Mouse (Mus musculus) lung, adult 2 months (tissue): ENCODE measurements around the gene Capn3. TPM values are rescaled to one million over a fixed set of nuclear protein-coding genes. Genes with fewer than 3 reads are reported as not detected.

Experiments used
- DNase-seq: peaks from one replicate; pipeline ENCODE4 v3.0.0; 2022
- H3K4me1 ChIP-seq: fragments of 200-500 bp; 2 replicates; pipeline ENCODE4 v1.6.1; 2011; ENCODE audit warnings: low read length; ENCODE audit not compliant: control insufficient read depth, insufficient read depth
- H3K4me3 ChIP-seq: fragments of 200-500 bp; replicated peaks from 2 replicates; pipeline ENCODE3; 2011; ENCODE audit warnings: low read depth, mild to moderate bottlenecking, control low read depth, low read length; ENCODE audit errors: extremely low read depth
- CTCF ChIP-seq: fragments of 200-500 bp; IDR thresholded peaks from 2 replicates; pipeline ENCODE4 v1.5.1; 2011; ENCODE audit warnings: mild to moderate bottlenecking, low read length, control low read depth; ENCODE audit not compliant: insufficient read depth
- POLR2A ChIP-seq: fragments of 200-500 bp; IDR thresholded peaks from 2 replicates; pipeline ENCODE4 v1.6.1; 2011; ENCODE audit warnings: low read depth, mild to moderate bottlenecking, control low read depth, low read length, borderline replicate concordance; ENCODE audit errors: extremely low read depth
- WGBS: fragments of 180-500 bp; shearing (Covaris S2); methylation state at CpG from one replicate; pipeline ENCODE4 v1.1.7; 2018; 5-methylcytosine and 5-hydroxymethylcytosine counted together
- polyA plus RNA-seq: library from polyadenylated mRNA; depleted of rRNA; stranded (reverse); fragments of >200 nt; gene quantifications from 2 replicates; pipeline ENCODE4 v1.2.3, GENCODE M21; 2012

Gene Capn3
- polyA plus RNA-seq, 1 experiment: 3.5 TPM

DNA sequence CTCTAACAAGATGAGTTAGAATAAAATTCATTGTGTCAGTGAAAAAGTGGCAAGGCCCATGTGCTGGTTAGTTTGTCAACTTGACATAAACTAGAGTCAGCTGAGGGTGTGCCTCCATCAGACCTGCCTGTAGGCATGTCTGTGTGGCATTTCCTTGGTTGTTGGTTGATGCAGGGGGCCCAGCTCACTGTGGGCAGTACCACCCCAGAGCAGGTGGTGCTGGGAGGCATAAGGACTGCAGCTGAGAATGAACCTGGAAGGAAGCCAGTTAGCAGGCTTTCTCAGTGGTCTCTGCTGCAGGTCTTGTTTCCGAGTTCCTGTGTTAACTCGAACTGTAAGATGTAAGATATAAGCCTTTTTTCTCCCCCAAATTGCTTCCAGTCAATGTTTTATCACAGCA is 832 bp upstream of the Capn3 start:
- TF ChIP-seq POLR2A (no peak), CTCF (no peak)
- H3K4me3 ChIP-seq: no peak overlapping the region
- H3K4me1 ChIP-seq: no peaks in the 10 kb centered on the region
- DNase-seq: no peak
- WGBS: 65% methylated on average over 2 of the region's 2 CpGs

- no peak overlapping the region for H3K4me3 ChIP-seq
- DNase-seq: no peak
- 78% methylated on average over 4 of the region's 4 CpGs for WGBS
- no peaks in the 10 kb centered on the region for H3K4me1 ChIP-seq
- TF ChIP-seq POLR2A: no peak
- TF ChIP-seq CTCF: no peak
Observed at GRCm38 (mm10) chr2:120460216-120460615, 4.4 kb downstream of the Capn3 start.

DNA sequence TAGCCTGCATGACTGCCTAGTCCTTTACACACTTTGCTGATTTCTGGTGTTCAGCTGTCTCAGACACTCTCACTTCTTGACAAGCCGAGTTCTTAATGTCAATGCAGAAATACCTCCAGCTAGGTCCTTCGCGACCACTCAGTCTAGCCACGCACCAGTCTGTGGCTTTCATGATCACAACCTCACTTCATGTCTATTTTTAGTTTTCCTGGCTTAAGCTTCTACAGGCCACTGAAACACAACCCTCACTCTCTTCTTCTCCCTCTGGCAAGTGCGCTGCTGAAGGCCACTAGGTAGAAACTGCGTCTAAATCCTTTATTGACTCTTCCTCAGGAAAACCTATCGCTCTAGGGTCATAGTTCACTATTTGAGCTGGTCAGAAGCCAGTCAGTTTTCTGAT is 7.5 kb downstream of the Capn3 start:
- Histone ChIP-seq H3K4me3 (no peak overlapping the region), H3K4me1 (no peaks in the 10 kb centered on the region)
- WGBS: 65% methylated on average over 7 of the region's 7 CpGs
- DNase-seq: no peak
- TF ChIP-seq POLR2A (no peak), CTCF (no peak)

GRCm38 (mm10) chr2:120464091-120464490 is 8.3 kb downstream of the Capn3 start:
- no peaks in the 10 kb centered on the region for H3K4me1 ChIP-seq
- TF ChIP-seq POLR2A (no peak), CTCF (no peak)
- no peak for DNase-seq
- 59% methylated on average over 8 of the region's 8 CpGs for WGBS
- no peak overlapping the region for H3K4me3 ChIP-seq

DNA sequence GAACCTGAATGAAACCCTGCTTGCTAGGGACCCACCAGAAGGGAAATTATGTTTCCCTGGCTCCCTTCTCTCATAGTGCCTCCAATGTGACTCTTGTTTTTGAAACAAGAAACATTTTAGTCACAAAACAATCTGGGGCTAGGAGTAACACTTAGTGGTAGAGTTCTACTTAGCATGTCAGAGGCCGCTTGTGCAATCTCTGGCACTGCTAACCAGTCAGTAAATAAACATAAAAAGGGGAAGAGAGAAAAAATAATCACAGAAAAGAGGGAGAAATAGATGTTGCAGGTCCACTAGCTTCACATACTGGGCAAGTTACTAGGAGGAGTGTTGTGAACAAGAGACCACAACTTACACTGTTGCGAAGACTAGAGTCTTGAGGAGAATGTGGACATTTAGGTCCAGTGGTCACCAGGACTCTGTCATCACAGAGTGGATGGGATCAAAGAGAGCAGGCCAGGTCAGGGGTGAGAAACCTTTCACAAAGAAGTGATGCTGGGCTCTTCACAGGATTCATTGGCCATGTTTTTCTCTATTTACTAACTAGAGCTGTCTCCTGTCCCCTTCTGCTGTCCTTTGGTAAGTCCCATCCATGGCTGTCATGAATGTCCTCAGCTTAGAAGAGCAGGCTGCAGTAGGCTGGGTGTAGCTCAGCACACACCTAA is 9.0 kb downstream of the Capn3 start:
- DNase-seq: peak; percentile 20
- 61% methylated on average over 2 of the region's 2 CpGs for WGBS
- TF ChIP-seq CTCF: no peak
- no peak for TF ChIP-seq POLR2A
- Histone ChIP-seq H3K4me1 (no peaks in the 10 kb centered on the region), H3K4me3 (no peak overlapping the region)

- WGBS: 79% methylated on average over 5 of the region's 5 CpGs
- Histone ChIP-seq H3K4me1 (no peaks in the 10 kb centered on the region), H3K4me3 (no peak overlapping the region)
- no peak for DNase-seq
- TF ChIP-seq CTCF (no peak), POLR2A (no peak)
Observed at GRCm38 (mm10) chr2:120465397-120465785, 9.6 kb downstream of the Capn3 start.

DNA sequence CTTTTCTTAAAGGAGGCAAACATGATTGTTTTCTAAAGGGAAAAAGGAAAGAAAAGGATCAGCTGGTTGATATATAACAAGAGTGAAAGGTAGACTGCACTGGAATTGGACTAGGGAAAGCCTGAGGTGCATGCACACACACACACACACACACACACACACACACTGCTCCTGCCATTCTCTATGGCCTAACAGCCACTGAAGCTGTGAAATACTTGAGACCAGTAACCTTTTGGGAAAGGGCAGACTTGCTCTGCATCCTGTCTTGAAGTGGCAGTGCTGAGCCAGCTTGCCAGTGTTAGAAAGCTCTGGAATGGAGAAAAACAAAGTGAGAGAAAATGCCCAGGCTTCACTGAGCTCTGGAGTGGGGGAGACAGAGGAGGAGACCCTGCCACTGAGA is 12.2 kb downstream of the Capn3 start:
- Histone ChIP-seq H3K4me3 (no peak overlapping the region), H3K4me1 (no peaks in the 10 kb centered on the region)
- DNase-seq: no peak
- TF ChIP-seq POLR2A (no peak), CTCF (no peak)

DNA sequence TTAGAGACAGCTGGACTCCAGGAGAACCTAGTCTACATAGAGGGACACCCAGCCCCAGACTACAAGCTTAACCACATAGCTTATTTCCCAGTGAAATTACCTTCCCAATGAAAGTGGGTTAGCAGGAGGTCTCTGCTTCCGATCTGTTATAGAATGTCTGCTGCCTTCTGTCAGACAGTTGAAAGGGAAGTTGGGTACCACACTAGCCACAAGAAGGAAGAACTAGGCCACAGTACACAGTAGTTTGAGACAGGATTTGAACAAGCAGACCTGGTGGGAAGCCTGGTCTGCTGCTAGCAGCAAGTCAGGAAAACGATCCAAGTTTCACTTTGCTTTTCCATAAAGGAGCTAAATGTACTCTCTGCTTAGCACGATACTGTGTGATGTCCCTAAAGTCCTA is 13.4 kb downstream of the Capn3 start:
- TF ChIP-seq POLR2A: no peak
- H3K4me1 ChIP-seq: no peaks in the 10 kb centered on the region
- DNase-seq: no peak
- no peak overlapping the region for H3K4me3 ChIP-seq
- 77% methylated on average over 3 of the region's 3 CpGs for WGBS

DNA sequence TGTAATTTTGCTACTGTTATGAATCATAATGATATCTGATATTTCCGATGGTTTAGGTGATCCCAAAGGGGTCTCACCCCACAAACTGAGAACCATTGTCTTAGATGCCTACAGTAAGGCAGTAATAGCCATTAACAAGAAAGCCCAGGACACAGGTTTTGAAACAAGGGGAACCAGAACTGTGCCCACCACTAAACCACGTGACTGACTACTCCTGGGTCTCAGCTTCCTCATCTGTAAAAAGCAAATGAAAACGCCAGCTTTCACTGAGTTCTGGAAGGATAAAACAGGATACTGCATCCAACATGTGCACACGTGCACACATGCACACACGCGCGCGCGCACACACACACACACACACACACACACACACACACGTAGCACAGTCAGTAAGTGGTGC is 13.9 kb downstream of the Capn3 start:
- Histone ChIP-seq H3K4me3 (no peak overlapping the region), H3K4me1 (no peaks in the 10 kb centered on the region)
- no peak for TF ChIP-seq POLR2A
- TF ChIP-seq CTCF: no peak
- WGBS: 83% methylated on average over 10 of the region's 10 CpGs
- DNase-seq: no peak

DNA sequence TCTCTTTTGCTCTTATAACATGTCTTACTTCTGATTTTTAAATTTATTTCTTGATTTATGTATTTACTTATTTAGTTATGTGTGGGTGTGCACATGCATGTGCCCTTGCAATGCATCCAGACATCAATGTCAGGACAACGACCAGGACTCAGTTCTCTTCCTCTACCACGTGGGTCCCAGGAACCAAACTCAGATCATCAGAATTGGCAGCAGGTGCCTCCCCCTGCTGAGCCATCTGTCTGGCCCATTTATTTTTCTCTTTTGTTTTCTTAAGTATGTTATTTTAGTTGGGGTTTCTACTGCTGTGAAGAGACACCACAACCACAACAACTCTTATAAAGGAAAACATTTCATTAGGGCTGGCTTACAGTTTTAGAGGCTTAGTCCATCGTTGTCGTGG is 15.0 kb downstream of the Capn3 start:
- DNase-seq: no peak
- no peak for TF ChIP-seq CTCF
- no peak for TF ChIP-seq POLR2A
- 77% methylated on average over 4 of the region's 4 CpGs for WGBS
- no peak overlapping the region for H3K4me3 ChIP-seq
- no peaks in the 10 kb centered on the region for H3K4me1 ChIP-seq

- no peak for DNase-seq
- 85% methylated on average over 13 of the region's 13 CpGs for WGBS
- TF ChIP-seq CTCF: no peak
- TF ChIP-seq POLR2A: no peak
- no peaks in the 10 kb centered on the region for H3K4me1 ChIP-seq
- H3K4me3 ChIP-seq: no peak overlapping the region
Observed at GRCm38 (mm10) chr2:120476277-120477087, 20.7 kb downstream of the Capn3 start.
